ENCODE assay signal across 15 mouse cellular contexts in the genomic region with DNA sequence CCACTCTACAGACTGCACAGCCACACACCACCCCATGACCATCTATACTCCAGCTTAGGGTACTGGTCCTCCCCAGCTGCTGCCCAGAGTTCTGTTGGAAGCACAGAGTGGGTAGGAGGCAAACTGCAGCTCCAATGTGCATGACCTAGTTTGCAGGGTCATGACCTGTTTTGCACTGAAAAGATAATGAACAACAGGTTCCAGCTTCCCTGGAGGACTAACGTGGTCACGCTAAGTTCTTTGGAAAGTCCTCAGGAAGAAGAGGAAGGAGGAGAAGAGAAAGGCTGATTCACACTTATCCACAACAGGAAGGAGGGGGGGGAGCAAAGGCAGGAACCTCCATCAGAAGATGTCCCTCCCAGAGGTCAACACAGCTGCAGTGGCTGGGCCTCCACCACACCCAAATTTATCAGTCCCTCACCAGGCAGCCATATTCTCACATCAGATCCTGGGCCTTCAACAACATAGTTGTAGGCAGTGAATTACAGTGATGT. TPM values are rescaled to one million over a fixed set of nuclear protein-coding genes. Genes with fewer than 3 reads are reported as not detected.
DNase-seq lines count a peak whose midpoint lies in the region; ATAC-seq and TF ChIP-seq lines count a peak whose summit lies in the region.
"Had no signal": no experiment of that assay in that cellular context is flagged by ENCODE, and none has a peak within 500 bp of the region (broad histone marks: within the 10 kb centered on the region; RNA-seq: fewer than 3 reads in every experiment).

No protein-coding gene starts in this region.

- intact Hi-C loops in left cerebral cortex, adult 2 months (cut with DNase I): no loop called here
- intact Hi-C loops in left cerebral cortex, postnatal 10 days (cut with DNase I): no loop called here

- 37% methylated on average over 2 of the region's 2 CpGs for WGBS in liver, embryonic 15.5 days (ENCODE audit: insufficient replicate concordance)
- WGBS in midbrain, embryonic 16.5 days: 80% methylated on average over 2 of the region's 2 CpGs

- peak; percentile 84 for ATAC-seq in liver, embryonic 15.5 days (ENCODE audit: insufficient read depth)
- ATAC-seq in midbrain, embryonic 16.5 days: no peak

- no peak overlapping the region for H3K4me3 ChIP-seq in left cerebral cortex, adult 2 months
- H3K4me3 ChIP-seq in liver, embryonic 15.5 days (replicated peaks): peak overlapping the region; percentile 39
- H3K4me3 ChIP-seq in midbrain, embryonic 16.5 days (ENCODE audit: low read depth, low read length): no peak overlapping the region
- H3K4me3 ChIP-seq: forebrain, embryonic 10.5 days had no signal

- TF ChIP-seq CTCF in left cerebral cortex, adult 2 months (IDR thresholded peaks at IDR 0.05): no peak

- H3K4me1 ChIP-seq in liver, embryonic 15.5 days (replicated peaks): peaks cover 76% of the 10 kb centered on the region
- H3K4me1 ChIP-seq in midbrain, embryonic 16.5 days (ENCODE audit: control insufficient read depth, insufficient read depth, low read length): peaks cover 11% of the 10 kb centered on the region

- DNase-seq in left cerebral cortex, adult 2 months (ENCODE audit: extremely low spot score in 1 of 2, low spot score in 2 of 2): no peak
- no peak for DNase-seq in left cerebral cortex, postnatal 10 days (ENCODE audit: extremely low spot score in 1 of 2, low spot score in 2 of 2)
- DNase-seq in c-Kit-positive CD71-positive TER-119-negative erythroid progenitor cells, embryonic 14.5 days (ENCODE audit: low read depth): peak; percentile 48
- DNase-seq in heart, adult 9 months (ENCODE audit: low spot score in 2 of 2): peak; percentile 32 to 34
- DNase-seq in cerebellum, adult 9-10 months: no peak
- DNase-seq in ovary, postnatal 10 days (ENCODE audit: low spot score): no peak

- peak overlapping the region; percentile 45 for H3K9ac ChIP-seq in liver, embryonic 15.5 days
- no peak overlapping the region for H3K9ac ChIP-seq in midbrain, embryonic 16.5 days (ENCODE audit: low read depth, low read length)

- H3K9me3 ChIP-seq in liver, embryonic 15.5 days (replicated peaks): no peaks in the 10 kb centered on the region
- no peaks in the 10 kb centered on the region for H3K9me3 ChIP-seq in midbrain, embryonic 16.5 days (replicated peaks; ENCODE audit: control insufficient read depth, low read length, poor library complexity, severe bottlenecking)
- H3K9me3 ChIP-seq: forebrain, embryonic 10.5 days; G1E had no signal

- peaks cover 62% of the 10 kb centered on the region for H3K36me3 ChIP-seq in liver, embryonic 15.5 days (replicated peaks)
- H3K36me3 ChIP-seq in midbrain, embryonic 16.5 days (ENCODE audit: control insufficient read depth, insufficient read depth, low read length): peaks cover 12% of the 10 kb centered on the region

- no peaks in the 10 kb centered on the region for H3K27me3 ChIP-seq in liver, embryonic 15.5 days
- H3K27me3 ChIP-seq in midbrain, embryonic 16.5 days (ENCODE audit: control insufficient read depth, insufficient read depth, low read depth, low read length): no peaks in the 10 kb centered on the region

- peak overlapping the region; percentile 57 for H3K27ac ChIP-seq in left cerebral cortex, adult 2 months
- H3K27ac ChIP-seq in liver, embryonic 15.5 days (replicated peaks): peak overlapping the region; percentile 96
- H3K27ac ChIP-seq in midbrain, embryonic 16.5 days (ENCODE audit: low read length): no peak overlapping the region

- H3K4me2 ChIP-seq in liver, embryonic 15.5 days: peak overlapping the region; percentile 77
- no peak overlapping the region for H3K4me2 ChIP-seq in midbrain, embryonic 16.5 days (ENCODE audit: low read length)

RNA-seq across cellular contexts. Expression of gene Wdr91, which starts 3.5 kb away (rescaled TPM):
- 10 to 100 TPM; 29.3 to 30.7 TPM for total RNA-seq in left cerebral cortex, adult 2 months (2021)
- 10 to 100 TPM; 30.1 to 32.6 TPM for total RNA-seq in left cerebral cortex, postnatal 10 days (2021)
- polyA plus RNA-seq in liver, embryonic 15.5 days (2015; fragmentation: Nextera tagmentation; extraction: Ambion mirVana): 10.2 and 11.0 TPM in 2 replicates
- 15.5 and 15.6 TPM in 2 replicates for polyA plus RNA-seq in midbrain, embryonic 16.5 days (2015; fragmentation: Nextera tagmentation; extraction: Ambion mirVana)

RNA-seq across cellular contexts. Expression of gene Stra8, which starts 12.8 kb away (rescaled TPM):
- not detected for total RNA-seq in left cerebral cortex, adult 2 months (2021)
- total RNA-seq in left cerebral cortex, postnatal 10 days (2021): not detected
- polyA plus RNA-seq in liver, embryonic 15.5 days (2015; fragmentation: Nextera tagmentation; extraction: Ambion mirVana): not detected in 2 replicates
- not detected in 2 replicates for polyA plus RNA-seq in midbrain, embryonic 16.5 days (2015; fragmentation: Nextera tagmentation; extraction: Ambion mirVana)
- total RNA-seq: adrenal gland, adult 18-20 months; common myeloid progenitor, adult 5-6 weeks; gastrocnemius, postnatal 36 days; left cerebral cortex, adult 8-10 months had no signal
- polyA plus RNA-seq: forebrain, embryonic 10.5 days; G1E; neural tube, embryonic 11.5 days had no signal

RNA-seq across cellular contexts. Expression of gene Cyren, which starts 29.3 kb away (rescaled TPM):
- total RNA-seq in left cerebral cortex, adult 2 months (2021): 1 to 10 TPM; 5.6 to 7.2 TPM
- 1 to 10 TPM; 3.6 to 5.0 TPM for total RNA-seq in left cerebral cortex, postnatal 10 days (2021)
- polyA plus RNA-seq in liver, embryonic 15.5 days (2015; fragmentation: Nextera tagmentation; extraction: Ambion mirVana): 5.7 and 6.1 TPM in 2 replicates
- 9.1 and 9.3 TPM in 2 replicates for polyA plus RNA-seq in midbrain, embryonic 16.5 days (2015; fragmentation: Nextera tagmentation; extraction: Ambion mirVana)

RNA-seq across cellular contexts. Expression of gene Tmem140, which starts 44.2 kb away (rescaled TPM):
- 1 to 10 TPM; 3.1 TPM for total RNA-seq in left cerebral cortex, adult 2 months (2021)
- 1 to 10 TPM; 1.2 to 2.1 TPM for total RNA-seq in left cerebral cortex, postnatal 10 days (2021)
- 5.8 and 8.5 TPM in 2 replicates for polyA plus RNA-seq in liver, embryonic 15.5 days (2015; fragmentation: Nextera tagmentation; extraction: Ambion mirVana)
- 1.1 and 1.2 TPM in 2 replicates for polyA plus RNA-seq in midbrain, embryonic 16.5 days (2015; fragmentation: Nextera tagmentation; extraction: Ambion mirVana)

Comparison
In these comparisons a context has a peak if more than half of its experiments do, and no peak if none do; other contexts are left out.
1. DNase-seq: peak in c-Kit-positive CD71-positive TER-119-negative erythroid progenitor cells, embryonic 14.5 days (single experiment) and heart, adult 9 months (2 of 2); none in left cerebral cortex, adult 2 months (0 of 2), left cerebral cortex, postnatal 10 days (0 of 2), cerebellum, adult 9-10 months (single experiment) and ovary, postnatal 10 days (single experiment).